Mouse (Mus musculus) forebrain, embryonic 10.5 days (tissue): ENCODE measurements around the gene Exog. TPM values are rescaled to one million over a fixed set of nuclear protein-coding genes. Genes with fewer than 3 reads are reported as not detected.
A peak's percentile ranks its signal among the peaks of the same experiment; 100 is the strongest.

Experiments used
- DNase-seq: peaks from one replicate; pipeline ENCODE4 v3.0.0-alpha.2; 2017; ENCODE audit warnings: low spot score; ENCODE audit errors: extremely low spot score
- H3K27ac ChIP-seq: fragments of 300-500 bp; sonication (generic); 2 replicates; pipeline ENCODE4 v1.5.1; 2016; ENCODE audit warnings: mild to moderate bottlenecking
- H3K27me3 ChIP-seq: fragments of 300-500 bp; sonication (generic); 2 replicates; pipeline ENCODE4 v1.6.1; 2016; ENCODE audit warnings: mild to moderate bottlenecking; ENCODE audit not compliant: poor library complexity, severe bottlenecking
- H3K36me3 ChIP-seq: fragments of 300-500 bp; sonication (generic); replicated peaks from 2 replicates; pipeline ENCODE4 v1.6.1; 2016; ENCODE audit warnings: mild to moderate bottlenecking, moderate library complexity
- H3K4me1 ChIP-seq: fragments of 300-500 bp; sonication (generic); 2 replicates; pipeline ENCODE4 v1.6.1; 2016
- H3K4me3 ChIP-seq: fragments of 300-500 bp; sonication (generic); 2 replicates; pipeline ENCODE4 v1.5.1; 2016; ENCODE audit warnings: mild to moderate bottlenecking, moderate library complexity
- H3K9me3 ChIP-seq: fragments of 300-500 bp; sonication (generic); 2 replicates; pipeline ENCODE4 v1.6.1; 2016; ENCODE audit warnings: mild to moderate bottlenecking, moderate library complexity
- WGBS: fragments of 180-500 bp; shearing (Covaris S2); methylation state at CpG from one replicate; pipeline ENCODE4 v1.1.7; 2016; 5-methylcytosine and 5-hydroxymethylcytosine counted together
- polyA plus RNA-seq: library from polyadenylated mRNA; unstranded; fragments of >200 nt; fragmentation: Nextera tagmentation; extraction: Ambion mirVana; gene quantifications from 2 replicates; pipeline ENCODE4 v1.2.1, GENCODE M21; 2016

Gene Exog
- polyA plus RNA-seq, 1 experiment from 2014 or later: 36.5 TPM

GRCm38 (mm10) chr9:119425217-119425975, 19.3 kb upstream of the Exog start:
- H3K27me3 ChIP-seq: no peaks in the 10 kb centered on the region
- DNase-seq: no peak
- no peaks in the 10 kb centered on the region for H3K9me3 ChIP-seq
- H3K27ac ChIP-seq: no peak overlapping the region; the same call in 1 of the 2 replicates
- H3K4me1 ChIP-seq: peaks cover 22% of the 10 kb centered on the region
- WGBS: 74% methylated on average over 7 of the region's 7 CpGs
- H3K36me3 ChIP-seq: peaks cover 61% of the 10 kb centered on the region
- no peak overlapping the region for H3K4me3 ChIP-seq

GRCm38 (mm10) chr9:119425976-119426415, 18.7 kb upstream of the Exog start:
- no peak for DNase-seq
- H3K4me1 ChIP-seq: peaks cover 19% of the 10 kb centered on the region
- H3K36me3 ChIP-seq: peaks cover 67% of the 10 kb centered on the region
- WGBS: 93% methylated on average over 13 of the region's 13 CpGs
- no peak overlapping the region for H3K27ac ChIP-seq
- H3K27me3 ChIP-seq: no peaks in the 10 kb centered on the region
- no peak overlapping the region for H3K4me3 ChIP-seq
- no peaks in the 10 kb centered on the region for H3K9me3 ChIP-seq

- Histone ChIP-seq H3K36me3 (peaks cover 72% of the 10 kb centered on the region), H3K27me3 (no peaks in the 10 kb centered on the region), H3K4me3 (no peak overlapping the region), H3K27ac (no peak overlapping the region), H3K4me1 (peaks cover 19% of the 10 kb centered on the region), H3K9me3 (no peaks in the 10 kb centered on the region)
- DNase-seq: no peak
- WGBS: 91% methylated on average over 7 of the region's 7 CpGs
Measured at GRCm38 (mm10) chr9:119426483-119426882, 18.3 kb upstream of the Exog start.

- DNase-seq: peak; percentile 67
- H3K27me3 ChIP-seq: no peaks in the 10 kb centered on the region
- peaks cover 91% of the 10 kb centered on the region for H3K36me3 ChIP-seq
- 72% methylated on average over 7 of the region's 7 CpGs for WGBS
- no peak overlapping the region for H3K27ac ChIP-seq
- no peak overlapping the region for H3K4me3 ChIP-seq
- peaks cover 9% of the 10 kb centered on the region for H3K4me1 ChIP-seq
- H3K9me3 ChIP-seq: no peaks in the 10 kb centered on the region
Measured at GRCm38 (mm10) chr9:119430311-119430710, 14.4 kb upstream of the Exog start.

GRCm38 (mm10) chr9:119435855-119436254, 8.9 kb upstream of the Exog start:
- H3K36me3 ChIP-seq: peaks cover 97% of the 10 kb centered on the region
- H3K4me1 ChIP-seq: no peaks in the 10 kb centered on the region
- WGBS: 92% methylated on average over 2 of the region's 2 CpGs
- H3K27ac ChIP-seq: no peak overlapping the region
- H3K4me3 ChIP-seq: no peak overlapping the region
- H3K9me3 ChIP-seq: no peaks in the 10 kb centered on the region
- no peak for DNase-seq
- no peaks in the 10 kb centered on the region for H3K27me3 ChIP-seq

- Histone ChIP-seq H3K4me1 (no peaks in the 10 kb centered on the region), H3K27ac (no peak overlapping the region), H3K36me3 (peaks cover 87% of the 10 kb centered on the region), H3K9me3 (no peaks in the 10 kb centered on the region), H3K4me3 (no peak overlapping the region), H3K27me3 (no peaks in the 10 kb centered on the region)
- DNase-seq: no peak
- WGBS: 94% methylated on average over 12 of the region's 12 CpGs
Measured at GRCm38 (mm10) chr9:119438065-119438464, 6.7 kb upstream of the Exog start.

GRCm38 (mm10) chr9:119438498-119439000, 6.2 kb upstream of the Exog start:
- no peaks in the 10 kb centered on the region for H3K9me3 ChIP-seq
- H3K36me3 ChIP-seq: peaks cover 84% of the 10 kb centered on the region
- H3K27me3 ChIP-seq: no peaks in the 10 kb centered on the region
- 94% methylated on average over 9 of the region's 9 CpGs for WGBS
- no peak overlapping the region for H3K27ac ChIP-seq
- no peak for DNase-seq
- H3K4me3 ChIP-seq: no peak overlapping the region
- H3K4me1 ChIP-seq: no peaks in the 10 kb centered on the region

- WGBS: 54% methylated on average over 6 of the region's 6 CpGs
- H3K36me3 ChIP-seq: peaks cover 56% of the 10 kb centered on the region
Measured at GRCm38 (mm10) chr9:119445737-119446136, 994 bp downstream of the Exog start.

GRCm38 (mm10) chr9:119455967-119456366, 11.2 kb downstream of the Exog start:
- WGBS: 87% methylated on average over 14 of the region's 14 CpGs
- Histone ChIP-seq H3K4me3 (no peak overlapping the region), H3K4me1 (no peaks in the 10 kb centered on the region), H3K27me3 (no peaks in the 10 kb centered on the region), H3K27ac (no peak overlapping the region), H3K9me3 (no peaks in the 10 kb centered on the region), H3K36me3 (peaks cover 91% of the 10 kb centered on the region)
- DNase-seq: no peak

More at GRCm38 (mm10) chr9:119445737-119446136, 994 bp downstream of the Exog start:
- Histone ChIP-seq H3K27me3 (no peaks in the 10 kb centered on the region), H3K4me3 (peak overlapping the region; percentile 93), H3K27ac (peak overlapping the region; percentile 96), H3K4me1 (peaks cover 14% of the 10 kb centered on the region), H3K9me3 (no peaks in the 10 kb centered on the region)
- no peak for DNase-seq

GRCm38 (mm10) chr9:119457122-119457521, 12.4 kb downstream of the Exog start:
- Histone ChIP-seq H3K36me3 (peaks cover 91% of the 10 kb centered on the region), H3K4me3 (no peak overlapping the region), H3K9me3 (no peaks in the 10 kb centered on the region), H3K27me3 (no peaks in the 10 kb centered on the region), H3K4me1 (no peaks in the 10 kb centered on the region), H3K27ac (no peak overlapping the region)
- 90% methylated on average over 14 of the region's 14 CpGs for WGBS
- no peak for DNase-seq

GRCm38 (mm10) chr9:119460410-119460809, 15.7 kb downstream of the Exog start:
- H3K9me3 ChIP-seq: no peaks in the 10 kb centered on the region
- H3K4me1 ChIP-seq: 0 out of 2 replicates have a peak, but pooled peaks cover 5% of the 10 kb centered on the region
- DNase-seq: peak; percentile 66
- no peak overlapping the region for H3K27ac ChIP-seq
- peaks cover 92% of the 10 kb centered on the region for H3K36me3 ChIP-seq
- no peaks in the 10 kb centered on the region for H3K27me3 ChIP-seq
- 67% methylated on average over 8 of the region's 8 CpGs for WGBS
- no peak overlapping the region for H3K4me3 ChIP-seq

GRCm38 (mm10) chr9:119465056-119465455, 20.3 kb downstream of the Exog start:
- Histone ChIP-seq H3K36me3 (peaks cover 91% of the 10 kb centered on the region), H3K27ac (no peak overlapping the region), H3K4me1 (0 out of 2 replicates have a peak, but pooled peaks cover 5% of the 10 kb centered on the region), H3K9me3 (no peaks in the 10 kb centered on the region), H3K4me3 (no peak overlapping the region), H3K27me3 (no peaks in the 10 kb centered on the region)
- no peak for DNase-seq
- WGBS: 93% methylated on average over 6 of the region's 6 CpGs

GRCm38 (mm10) chr9:119465595-119465994, 20.9 kb downstream of the Exog start:
- WGBS: 78% methylated on average over 7 of the region's 7 CpGs
- Histone ChIP-seq H3K27ac (no peak overlapping the region), H3K27me3 (no peaks in the 10 kb centered on the region), H3K4me1 (0 out of 2 replicates have a peak, but pooled peaks cover 5% of the 10 kb centered on the region), H3K9me3 (no peaks in the 10 kb centered on the region), H3K4me3 (no peak overlapping the region), H3K36me3 (peaks cover 88% of the 10 kb centered on the region)
- no peak for DNase-seq
